Mouse (Mus musculus) embryonic facial prominence, embryonic 14.5 days (tissue): Measurements from ENCODE around the gene Nt5dc1. TPM values are rescaled to one million over a fixed set of nuclear protein-coding genes. Genes with fewer than 3 reads are reported as not detected.
A peak's percentile ranks its signal among the peaks of the same experiment; 100 is the strongest.
"Not testable (repeated sequence)": the region's sequence is repeated elsewhere in the genome, so short reads cannot be mapped to it uniquely, and the experiment has no call there.

ENCODE experiments used
- ATAC-seq: fragments of 200-750 bp; cut with Nextera tagmentation; 2 replicates; pipeline ENCODE4 v1.8.0; 2017; ENCODE audit warnings: low read depth, moderate number of reproducible peaks, moderate TSS enrichment
- DNase-seq: peaks from one replicate; pipeline ENCODE4 v3.0.0-alpha.2; 2015; ENCODE audit warnings: low spot score
- H3K27ac ChIP-seq: fragments of 300-500 bp; sonication (generic); replicated peaks from 2 replicates; pipeline ENCODE4 v1.5.1; 2014; ENCODE audit warnings: low read depth, mild to moderate bottlenecking, low read length, moderate library complexity
- H3K27me3 ChIP-seq: fragments of 300-500 bp; sonication (generic); replicated peaks from 2 replicates; pipeline ENCODE4 v1.6.1; 2014; ENCODE audit warnings: low read length; ENCODE audit not compliant: control insufficient read depth, insufficient read depth
- H3K36me3 ChIP-seq: fragments of 300-500 bp; sonication (generic); 2 replicates; pipeline ENCODE4 v1.6.1; 2014; ENCODE audit warnings: low read length, mixed read lengths; ENCODE audit not compliant: control insufficient read depth, insufficient read depth
- H3K4me1 ChIP-seq: fragments of 300-500 bp; sonication (generic); 2 replicates; pipeline ENCODE4 v1.6.1; 2014; ENCODE audit warnings: antibody characterized with exemption, low read length; ENCODE audit not compliant: control insufficient read depth, insufficient read depth
- H3K4me2 ChIP-seq: fragments of 300-500 bp; sonication (generic); 2 replicates; pipeline ENCODE4 v1.6.1; 2014; ENCODE audit warnings: low read depth, mild to moderate bottlenecking, low read length, moderate library complexity, mixed read lengths
- H3K4me3 ChIP-seq: fragments of 300-500 bp; sonication (generic); 2 replicates; pipeline ENCODE4 v1.5.1; 2014; ENCODE audit warnings: low read depth, mild to moderate bottlenecking, low read length
- H3K9ac ChIP-seq: fragments of 300-500 bp; sonication (generic); 2 replicates; pipeline ENCODE4 v1.6.1; 2014; ENCODE audit warnings: low read depth, mild to moderate bottlenecking, low read length, moderate library complexity, mixed read lengths
- H3K9me3 ChIP-seq: fragments of 300-500 bp; sonication (generic); 2 replicates; pipeline ENCODE4 v1.6.1; 2016; ENCODE audit warnings: low read length; ENCODE audit not compliant: control insufficient read depth
- WGBS: fragments of 180-500 bp; shearing (Covaris S2); extraction: QIAGEN DNeasy Blood & Tissue Kit; methylation state at CpG from one replicate; pipeline ENCODE4 v1.1.7; 2014; 5-methylcytosine and 5-hydroxymethylcytosine counted together
- polyA plus RNA-seq: library from polyadenylated mRNA; unstranded; fragments of >200 nt; fragmentation: Nextera tagmentation; extraction: Ambion mirVana; gene quantifications from 2 replicates; pipeline ENCODE4 v1.2.1, GENCODE M21; 2014

Nt5dc1 gene
- polyA plus RNA-seq, 1 experiment from 2014 or later = 8.9 TPM

- ATAC-seq (peak; percentile 13), DNase-seq (no peak)
- Histone ChIP-seq H3K27me3 (no peaks in the 10 kb centered on the region), H3K27ac (peak overlapping the region; percentile 78), H3K9ac (peak overlapping the region; percentile 94), H3K4me1 (peaks cover 18% of the 10 kb centered on the region), H3K36me3 (peaks cover 10% of the 10 kb centered on the region; the same call in 1 of the 2 replicates), H3K9me3 (no peaks in the 10 kb centered on the region), H3K4me2 (peak overlapping the region; percentile 79), H3K4me3 (peak overlapping the region; percentile 86)
- 20% methylated on average over 14 of the region's 14 CpGs for WGBS
Measured at GRCm38 (mm10) chr10:34281211-34281961, 137.0 kb downstream of the Nt5dc1 start.

GRCm38 (mm10) chr10:34280591-34281175 is 137.7 kb downstream of the Nt5dc1 start:
- peak; percentile 89 for DNase-seq
- Histone ChIP-seq H3K4me3 (0 out of 2 replicates have a peak overlapping the region, but pooled peaks have one; percentile 18), H3K9me3 (no peaks in the 10 kb centered on the region), H3K4me2 (peak overlapping the region; percentile 79), H3K4me1 (peaks cover 18% of the 10 kb centered on the region), H3K27ac (no peak overlapping the region), H3K36me3 (peaks cover 7% of the 10 kb centered on the region; the same call in 1 of the 2 replicates), H3K27me3 (no peaks in the 10 kb centered on the region), H3K9ac (no peak overlapping the region)
- ATAC-seq = 0 out of 2 replicates have a peak, but pooled peaks have one; percentile 12
- 26% methylated on average over 13 of the region's 13 CpGs for WGBS

- ATAC-seq = 0 out of 2 replicates have a peak, but pooled peaks have one; percentile 26
- Histone ChIP-seq H3K4me1 (no peaks in the 10 kb centered on the region), H3K4me2 (no peak overlapping the region)
Measured at GRCm38 (mm10) chr10:34271681-34272080, 146.7 kb downstream of the Nt5dc1 start.

GRCm38 (mm10) chr10:34267312-34268070 is 150.9 kb downstream of the Nt5dc1 start:
- Histone ChIP-seq H3K9me3 (no peaks in the 10 kb centered on the region), H3K9ac (no peak overlapping the region), H3K36me3 (no peaks in the 10 kb centered on the region), H3K4me1 (no peaks in the 10 kb centered on the region), H3K4me3 (no peak overlapping the region), H3K27me3 (no peaks in the 10 kb centered on the region), H3K4me2 (no peak overlapping the region), H3K27ac (no peak overlapping the region)
- ATAC-seq (no peak), DNase-seq (no peak)
- WGBS = 67% methylated on average over 5 of the region's 5 CpGs

More at GRCm38 (mm10) chr10:34271681-34272080, 146.7 kb downstream of the Nt5dc1 start:
- Histone ChIP-seq H3K27me3 (no peaks in the 10 kb centered on the region), H3K4me3 (no peak overlapping the region), H3K36me3 (no peaks in the 10 kb centered on the region), H3K9me3 (no peaks in the 10 kb centered on the region), H3K27ac (peak overlapping the region; percentile 46; the same call in 1 of the 2 replicates), H3K9ac (no peak overlapping the region)
- peak; percentile 85 for DNase-seq
- WGBS = 39% methylated on average over 7 of the region's 7 CpGs

GRCm38 (mm10) chr10:34265106-34265505 is 153.2 kb downstream of the Nt5dc1 start:
- Histone ChIP-seq H3K27me3 (no peaks in the 10 kb centered on the region), H3K4me2 (no peak overlapping the region), H3K4me3 (no peak overlapping the region), H3K27ac (no peak overlapping the region), H3K4me1 (no peaks in the 10 kb centered on the region), H3K36me3 (no peaks in the 10 kb centered on the region), H3K9ac (no peak overlapping the region), H3K9me3 (no peaks in the 10 kb centered on the region)
- DNase-seq (no peak), ATAC-seq (no peak)
- WGBS = 81% methylated on average over 4 of the region's 4 CpGs

- WGBS = 83% methylated on average over 9 of the region's 9 CpGs
- not testable (repeated sequence) for H3K9ac ChIP-seq, H3K4me3 ChIP-seq, ATAC-seq, H3K36me3 ChIP-seq, H3K27ac ChIP-seq, H3K4me1 ChIP-seq, DNase-seq, H3K27me3 ChIP-seq, H3K4me2 ChIP-seq, H3K9me3 ChIP-seq
Measured at GRCm38 (mm10) chr10:34252833-34253232, 165.5 kb downstream of the Nt5dc1 start.

- WGBS = 55% methylated on average over 2 of the region's 2 CpGs
- no peak overlapping the region for H3K4me2 ChIP-seq
- no peaks in the 10 kb centered on the region for H3K36me3 ChIP-seq
- H3K27ac ChIP-seq = no peak overlapping the region
- H3K9me3 ChIP-seq = no peaks in the 10 kb centered on the region
- no peak for ATAC-seq
- H3K9ac ChIP-seq = no peak overlapping the region
- H3K4me1 ChIP-seq = no peaks in the 10 kb centered on the region
- H3K27me3 ChIP-seq = no peaks in the 10 kb centered on the region
- DNase-seq = no peak
- H3K4me3 ChIP-seq = no peak overlapping the region
Measured at GRCm38 (mm10) chr10:34249594-34249993, 168.8 kb downstream of the Nt5dc1 start.

GRCm38 (mm10) chr10:34247757-34248156 is 170.6 kb downstream of the Nt5dc1 start:
- Histone ChIP-seq H3K4me2 (no peak overlapping the region), H3K36me3 (no peaks in the 10 kb centered on the region), H3K9me3 (no peaks in the 10 kb centered on the region), H3K27ac (no peak overlapping the region), H3K27me3 (no peaks in the 10 kb centered on the region), H3K4me1 (no peaks in the 10 kb centered on the region), H3K4me3 (no peak overlapping the region), H3K9ac (no peak overlapping the region)
- DNase-seq = peak; percentile 55
- 20% methylated on average over 3 of the region's 3 CpGs for WGBS
- no peak for ATAC-seq
